Mouse (Mus musculus) hindbrain, embryonic 11.5 days (tissue): ENCODE measurements around the gene Gm20708. TPM values are rescaled to one million over a fixed set of nuclear protein-coding genes. Genes with fewer than 3 reads are reported as not detected.

Source experiments
- ATAC-seq: fragments of 200-750 bp; cut with Nextera tagmentation; 2 replicates; pipeline ENCODE4 v1.8.0; 2017; ENCODE audit warnings: mild to moderate bottlenecking, moderate TSS enrichment, moderate library complexity; ENCODE audit not compliant: low FRiP score
- DNase-seq: peaks from one replicate; pipeline ENCODE4 v3.0.0-alpha.2; 2015; ENCODE audit warnings: low spot score
- H3K27ac ChIP-seq: fragments of 300-500 bp; sonication (generic); 2 replicates; pipeline ENCODE4 v1.5.1; 2014; ENCODE audit warnings: mild to moderate bottlenecking, low read depth, low read length
- H3K27me3 ChIP-seq: fragments of 300-500 bp; sonication (generic); 2 replicates; pipeline ENCODE4 v1.6.1; 2014; ENCODE audit warnings: mild to moderate bottlenecking, low read length, moderate library complexity, mixed read lengths; ENCODE audit not compliant: control insufficient read depth, insufficient read depth
- H3K36me3 ChIP-seq: fragments of 300-500 bp; sonication (generic); 2 replicates; pipeline ENCODE4 v1.6.1; 2014; ENCODE audit warnings: mild to moderate bottlenecking, low read length, moderate library complexity, mixed read lengths; ENCODE audit not compliant: control insufficient read depth, insufficient read depth
- H3K4me1 ChIP-seq: fragments of 300-500 bp; sonication (generic); replicated peaks from 2 replicates; pipeline ENCODE4 v1.6.1; 2014; ENCODE audit warnings: low read length, mixed read lengths; ENCODE audit not compliant: control insufficient read depth, insufficient read depth
- H3K4me2 ChIP-seq: fragments of 300-500 bp; sonication (generic); replicated peaks from 2 replicates; pipeline ENCODE4 v1.6.1; 2014; ENCODE audit warnings: mild to moderate bottlenecking, low read depth, low read length
- H3K4me3 ChIP-seq: fragments of 300-500 bp; sonication (generic); 2 replicates; pipeline ENCODE4 v1.5.1; 2014; ENCODE audit warnings: low read depth, low read length
- H3K9ac ChIP-seq: fragments of 300-500 bp; sonication (generic); 2 replicates; pipeline ENCODE4 v1.6.1; 2014; ENCODE audit warnings: low read depth, low read length
- H3K9me3 ChIP-seq: fragments of 300-500 bp; sonication (generic); 2 replicates; pipeline ENCODE4 v1.6.1; 2016; ENCODE audit warnings: low read length; ENCODE audit not compliant: control insufficient read depth
- WGBS: fragments of 180-500 bp; shearing (Covaris S2); extraction: QIAGEN DNeasy Blood & Tissue Kit; methylation state at CpG from one replicate; pipeline ENCODE4 v1.1.7; 2014; 5-methylcytosine and 5-hydroxymethylcytosine counted together
- polyA plus RNA-seq: library from polyadenylated mRNA; unstranded; fragments of >200 nt; fragmentation: Nextera tagmentation; extraction: Ambion mirVana; gene quantifications from 2 replicates; pipeline ENCODE4 v1.2.1, GENCODE M21; 2014

Gm20708 gene
- polyA plus RNA-seq, 1 experiment from 2014 or later: 0.83 TPM

GRCm38 (mm10) chr11:117843434-117843833, 34.0 kb downstream of the Gm20708 start:
- H3K27me3 ChIP-seq: no peaks in the 10 kb centered on the region
- no peaks in the 10 kb centered on the region for H3K9me3 ChIP-seq
- WGBS: 88% methylated on average over 2 of the region's 2 CpGs
- H3K4me1 ChIP-seq: peaks cover 5% of the 10 kb centered on the region; the same call in 1 of the 2 replicates
- ATAC-seq: no peak
- H3K4me3 ChIP-seq: no peak overlapping the region
- H3K4me2 ChIP-seq: no peak overlapping the region
- no peak overlapping the region for H3K27ac ChIP-seq
- DNase-seq: no peak
- no peak overlapping the region for H3K9ac ChIP-seq
- no peaks in the 10 kb centered on the region for H3K36me3 ChIP-seq

DNA sequence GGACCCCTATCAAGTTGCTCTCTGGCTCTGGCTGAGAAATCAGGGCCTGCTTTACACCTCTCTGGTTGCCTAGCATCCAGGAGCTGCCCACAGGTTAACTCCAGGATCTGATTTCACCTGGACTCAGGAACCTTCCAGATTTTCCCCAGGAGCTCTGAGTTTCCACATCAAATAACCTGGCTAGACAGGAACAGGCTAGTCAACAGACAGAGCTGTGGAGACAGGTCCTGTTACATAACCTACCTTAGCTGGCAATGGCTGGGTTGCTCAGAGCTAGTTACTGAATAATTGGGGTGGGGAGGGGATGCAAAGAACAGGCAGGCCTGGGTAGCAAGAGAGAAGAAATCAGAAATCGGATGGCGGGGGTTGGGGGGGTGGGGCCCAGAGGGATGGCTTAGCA, 35.5 kb downstream of the Gm20708 start:
- no peaks in the 10 kb centered on the region for H3K9me3 ChIP-seq
- 69% methylated on average over 2 of the region's 2 CpGs for WGBS
- H3K4me3 ChIP-seq: no peak overlapping the region
- ATAC-seq (no peak), DNase-seq (no peak)
- H3K27me3 ChIP-seq: no peaks in the 10 kb centered on the region
- no peak overlapping the region for H3K4me2 ChIP-seq
- no peak overlapping the region for H3K27ac ChIP-seq
- H3K4me1 ChIP-seq: peaks cover 9% of the 10 kb centered on the region; the same call in 1 of the 2 replicates
- H3K9ac ChIP-seq: no peak overlapping the region
- H3K36me3 ChIP-seq: no peaks in the 10 kb centered on the region

GRCm38 (mm10) chr11:117845651-117846050, 36.2 kb downstream of the Gm20708 start:
- Histone ChIP-seq H3K9ac (no peak overlapping the region), H3K4me1 (peaks cover 12% of the 10 kb centered on the region; the same call in 1 of the 2 replicates), H3K9me3 (no peaks in the 10 kb centered on the region), H3K4me2 (no peak overlapping the region), H3K4me3 (no peak overlapping the region), H3K27ac (no peak overlapping the region), H3K36me3 (no peaks in the 10 kb centered on the region), H3K27me3 (no peaks in the 10 kb centered on the region)
- WGBS: 80% methylated on average over 2 of the region's 2 CpGs
- ATAC-seq (no peak), DNase-seq (no peak)

GRCm38 (mm10) chr11:117846640-117847039, 37.2 kb downstream of the Gm20708 start:
- Histone ChIP-seq H3K9ac (no peak overlapping the region), H3K27ac (no peak overlapping the region), H3K9me3 (no peaks in the 10 kb centered on the region), H3K36me3 (no peaks in the 10 kb centered on the region), H3K4me1 (peaks cover 12% of the 10 kb centered on the region; the same call in 1 of the 2 replicates), H3K4me2 (no peak overlapping the region), H3K4me3 (no peak overlapping the region), H3K27me3 (no peaks in the 10 kb centered on the region)
- 60% methylated on average over 5 of the region's 5 CpGs for WGBS
- DNase-seq: no peak
- no peak for ATAC-seq

DNA sequence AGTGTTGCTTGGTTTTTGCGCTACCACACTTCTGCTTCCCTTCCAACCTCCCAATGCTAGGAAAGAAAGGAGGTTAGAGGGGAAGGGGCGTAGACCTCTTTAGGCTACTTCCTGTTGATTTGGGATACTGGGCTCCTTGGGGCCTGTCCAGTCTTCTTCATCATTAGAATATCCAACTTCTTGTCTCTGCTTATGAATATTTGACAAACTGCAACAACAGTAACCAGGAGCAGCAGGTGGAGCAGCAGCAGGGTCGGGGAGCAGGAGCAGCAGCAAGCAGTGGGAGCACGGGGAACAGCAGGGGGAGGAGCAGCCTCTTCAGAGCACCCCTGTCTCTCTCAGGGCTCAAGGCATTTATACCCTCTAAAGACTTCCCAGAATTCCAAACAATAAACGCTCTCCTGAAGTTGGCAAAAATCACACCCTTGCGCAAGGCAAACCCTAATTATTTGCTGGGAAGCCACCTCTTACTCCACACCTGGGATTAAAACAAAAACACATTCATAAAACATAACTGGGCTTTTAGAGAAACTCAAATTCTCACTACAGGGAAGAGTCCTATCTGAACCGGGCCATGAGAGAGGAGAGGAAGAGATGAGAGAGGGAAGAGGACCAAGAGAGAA, 38.2 kb downstream of the Gm20708 start:
- Histone ChIP-seq H3K4me2 (no peak overlapping the region; the same call in 1 of the 2 replicates), H3K36me3 (0 out of 2 replicates have a peak, but pooled peaks cover under 1% of the 10 kb centered on the region), H3K27me3 (no peaks in the 10 kb centered on the region), H3K27ac (peak overlapping the region; percentile 91; the same call in 1 of the 2 replicates), H3K4me3 (no peak overlapping the region), H3K4me1 (peaks cover 12% of the 10 kb centered on the region; the same call in 1 of the 2 replicates), H3K9ac (peak overlapping the region; percentile 63; the same call in 1 of the 2 replicates), H3K9me3 (no peaks in the 10 kb centered on the region)
- WGBS: 81% methylated on average over 7 of the region's 7 CpGs
- ATAC-seq: no peak
- DNase-seq: no peak

GRCm38 (mm10) chr11:117848271-117848984, 39.0 kb downstream of the Gm20708 start:
- H3K4me2 ChIP-seq: peak overlapping the region; percentile 44
- no peak for DNase-seq
- 12% methylated on average over 19 of the region's 19 CpGs for WGBS

GRCm38 (mm10) chr11:117848985-117849671, 39.7 kb downstream of the Gm20708 start, which contains the start of gene Birc5:
Birc5 (plus strand) TSS chr11:117849251.
- H3K36me3 ChIP-seq: 0 out of 2 replicates have a peak, but pooled peaks cover 8% of the 10 kb centered on the region
- peak within 1 kb of the TSS; percentile 72 for H3K9ac ChIP-seq
- H3K9me3 ChIP-seq: no peaks in the 10 kb centered on the region
- ATAC-seq: peak; percentile 94
- peaks cover 12% of the 10 kb centered on the region; the same call in 1 of the 2 replicates for H3K4me1 ChIP-seq
- no peaks in the 10 kb centered on the region for H3K27me3 ChIP-seq
- peak within 1 kb of the TSS; percentile 91 for H3K27ac ChIP-seq
- DNase-seq: peak; percentile 99
- H3K4me2 ChIP-seq: peak within 1 kb of the TSS; percentile 44
- WGBS: under 1% methylated on average over 51 of the region's 51 CpGs
- H3K4me3 ChIP-seq: peak within 1 kb of the TSS; percentile 68

More at GRCm38 (mm10) chr11:117848271-117848984, 39.0 kb downstream of the Gm20708 start:
- peak overlapping the region; percentile 91 for H3K27ac ChIP-seq
- peak overlapping the region; percentile 63 for H3K9ac ChIP-seq
- H3K27me3 ChIP-seq: no peaks in the 10 kb centered on the region
- H3K36me3 ChIP-seq: 0 out of 2 replicates have a peak, but pooled peaks cover 6% of the 10 kb centered on the region
- ATAC-seq: peak; percentile 87
- no peaks in the 10 kb centered on the region for H3K9me3 ChIP-seq
- peaks cover 12% of the 10 kb centered on the region; the same call in 1 of the 2 replicates for H3K4me1 ChIP-seq
- H3K4me3 ChIP-seq: peak overlapping the region; percentile 68

DNA sequence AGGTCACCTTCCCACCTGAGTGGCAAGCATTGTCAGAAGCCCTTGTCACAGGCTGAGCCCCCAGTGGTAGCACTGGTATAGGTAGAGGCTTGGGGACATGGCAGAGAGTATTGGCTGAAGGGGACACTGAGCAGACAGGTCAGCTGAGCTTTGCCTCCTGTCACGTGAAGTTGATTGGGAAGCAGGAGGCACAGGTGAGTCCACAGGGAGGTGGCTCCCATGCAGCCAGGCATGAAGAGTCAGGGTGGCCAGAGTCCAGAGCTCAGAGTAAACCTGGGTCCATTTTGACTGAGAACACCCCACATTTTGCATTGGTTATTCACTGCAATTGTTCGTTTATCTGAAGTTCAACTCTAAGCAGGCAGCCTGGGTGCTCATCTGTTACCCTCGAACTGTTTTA, 43.4 kb downstream of the Gm20708 start:
- ATAC-seq (no peak), DNase-seq (no peak)
- no peak overlapping the region for H3K4me2 ChIP-seq
- H3K27ac ChIP-seq: no peak overlapping the region
- WGBS: 90% methylated on average over 3 of the region's 3 CpGs
- no peak overlapping the region for H3K4me3 ChIP-seq
- H3K9ac ChIP-seq: no peak overlapping the region
- H3K4me1 ChIP-seq: peaks cover 12% of the 10 kb centered on the region; the same call in 1 of the 2 replicates
- H3K36me3 ChIP-seq: peaks cover 29% of the 10 kb centered on the region
- H3K27me3 ChIP-seq: no peaks in the 10 kb centered on the region
- no peaks in the 10 kb centered on the region for H3K9me3 ChIP-seq
